Mouse (Mus musculus) monocyte, adult 5-6 weeks (primary cell): ENCODE measurements around the gene Gdf5. TPM values are rescaled to one million over a fixed set of nuclear protein-coding genes. Genes with fewer than 3 reads are reported as not detected.

ENCODE experiments used
- total RNA-seq: library from RNA; stranded (forward); fragments of 200-1000, 200-491, 200-594 nt; gene quantifications from 3 replicates; pipeline ENCODE4 v1.2.3, GENCODE M21; 2017

Gene Gdf5
- total RNA-seq, 1 experiment from 2014 or later = not detected

Other genes with a start within 250 kb of the Gdf5 start
- gene Edem2, start 215.9 kb downstream of the Gdf5 start, total RNA-seq = 28.7 to 43.2 TPM (median 37.4 TPM) in 3 replicates
- not detected in 3 replicates for gene Gm17581, start 209.5 kb downstream of the Gdf5 start, total RNA-seq
- not detected in 3 replicates for gene Procr, start 194.2 kb downstream of the Gdf5 start, total RNA-seq
- gene Mmp24, start 170.0 kb downstream of the Gdf5 start, total RNA-seq = 0.10 TPM in 1 of 3 replicates, not detected in the others
- 8.5 to 10.6 TPM (median 9.7 TPM) in 3 replicates for gene BC029722, start 125.9 kb downstream of the Gdf5 start, total RNA-seq
- gene Eif6, start 118.4 kb downstream of the Gdf5 start, total RNA-seq = 38.9 to 84.9 TPM (median 83.4 TPM) in 3 replicates
- gene Fam83c, start 110.5 kb downstream of the Gdf5 start, total RNA-seq = not detected in 3 replicates
- gene Uqcc1, start 15.1 kb downstream of the Gdf5 start, total RNA-seq = 33.3 to 43.3 TPM (median 37.7 TPM) in 3 replicates
- gene Gm15557, start 4.6 kb downstream of the Gdf5 start, total RNA-seq = not detected in 3 replicates
- 67.3 to 170 TPM (median 77.6 TPM) in 3 replicates for gene Cep250, start 11.1 kb upstream of the Gdf5 start, total RNA-seq
- gene 6430550D23Rik, start 62.6 kb upstream of the Gdf5 start, total RNA-seq = 0.87 to 1.8 TPM in 2 of 3 replicates, not detected in the other
- gene Ergic3, start 62.7 kb upstream of the Gdf5 start, total RNA-seq = 57.6 to 77.8 TPM (median 66.2 TPM) in 3 replicates
- not detected in 3 replicates for gene Fer1l4, start 107.6 kb upstream of the Gdf5 start, total RNA-seq
- gene Spag4, start 119.8 kb upstream of the Gdf5 start, total RNA-seq = 0.29 to 2.2 TPM (median 1.9 TPM) in 3 replicates
- gene Cpne1, start 166.6 kb upstream of the Gdf5 start, total RNA-seq = 33.8 to 71.0 TPM (median 55.8 TPM) in 3 replicates
- 11.0 to 22.7 TPM (median 13.0 TPM) in 3 replicates for gene Rbm12, start 166.6 kb upstream of the Gdf5 start, total RNA-seq
- 22.3 to 33.9 TPM (median 24.9 TPM) in 3 replicates for gene Gm28036, start 181.7 kb upstream of the Gdf5 start, total RNA-seq
- 9.1 to 25.0 TPM (median 10.2 TPM) in 3 replicates for gene Romo1, start 198.7 kb upstream of the Gdf5 start, total RNA-seq
- gene Nfs1, start 198.8 kb upstream of the Gdf5 start, total RNA-seq = 28.1 to 50.8 TPM (median 31.0 TPM) in 3 replicates
- 1,407 to 1,708 TPM (median 1,696 TPM) in 3 replicates for gene Rbm39, start 234.9 kb upstream of the Gdf5 start, total RNA-seq